Mouse (Mus musculus) liver, postnatal 0 days (tissue): ENCODE data around the gene Btbd9.

Source experiments
- CTCF ChIP-seq: sonication (generic); IDR thresholded peaks from 2 replicates; pipeline ENCODE4 v1.5.1; 2016; ENCODE audit warnings: antibody characterized with exemption, low read depth
- EP300 ChIP-seq: IDR thresholded peaks from 2 replicates; pipeline ENCODE4 v1.6.1; 2016; ENCODE audit warnings: antibody characterized with exemption, low read depth, mild to moderate bottlenecking

GRCm38 (mm10) chr17:30492191-30492590, 84.1 kb downstream of the Btbd9 start:
- TF ChIP-seq EP300: no peak
- TF ChIP-seq CTCF: no peak
